Mouse (Mus musculus) B cell, adult 2 months (primary cell): ENCODE results near the gene Clec16a.

Experiments
- DNase-seq, 2 experiments: peaks; one replicate each; pipeline ENCODE4 v3.0.0; 2022

The Clec16a gene

GRCm38 (mm10) chr16:10651804-10652203 is 106.7 kb downstream of the Clec16a start:
- DNase-seq: no peak

GRCm38 (mm10) chr16:10652935-10653334 is 107.8 kb downstream of the Clec16a start:
- no peak for DNase-seq

- no peak for DNase-seq
Measured at GRCm38 (mm10) chr16:10655236-10655635, 110.1 kb downstream of the Clec16a start.

GRCm38 (mm10) chr16:10655926-10656325 is 110.8 kb downstream of the Clec16a start:
- DNase-seq: no peak

DNA sequence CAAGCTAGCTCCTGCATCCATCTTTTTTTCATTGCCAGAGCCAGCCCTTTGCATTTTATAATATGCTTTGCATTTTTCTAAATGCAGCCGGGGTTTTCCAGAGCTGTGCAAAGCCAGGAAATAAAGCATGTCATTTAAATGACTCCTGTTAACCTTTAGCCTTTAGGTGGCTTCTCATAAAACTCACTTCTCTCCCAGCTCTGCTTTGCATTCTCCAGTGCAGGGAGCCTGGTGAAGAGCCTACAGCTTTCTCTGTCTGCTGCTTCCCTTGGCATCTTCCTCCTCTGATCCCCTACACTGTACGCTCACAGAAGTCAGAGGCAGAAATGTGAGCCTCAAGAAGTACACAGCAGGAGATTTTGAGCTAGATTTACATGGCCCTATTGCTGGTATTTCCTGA is 111.3 kb downstream of the Clec16a start:
- DNase-seq: no peak

- no peak for DNase-seq
Measured at GRCm38 (mm10) chr16:10656939-10657338, 111.8 kb downstream of the Clec16a start.

DNA sequence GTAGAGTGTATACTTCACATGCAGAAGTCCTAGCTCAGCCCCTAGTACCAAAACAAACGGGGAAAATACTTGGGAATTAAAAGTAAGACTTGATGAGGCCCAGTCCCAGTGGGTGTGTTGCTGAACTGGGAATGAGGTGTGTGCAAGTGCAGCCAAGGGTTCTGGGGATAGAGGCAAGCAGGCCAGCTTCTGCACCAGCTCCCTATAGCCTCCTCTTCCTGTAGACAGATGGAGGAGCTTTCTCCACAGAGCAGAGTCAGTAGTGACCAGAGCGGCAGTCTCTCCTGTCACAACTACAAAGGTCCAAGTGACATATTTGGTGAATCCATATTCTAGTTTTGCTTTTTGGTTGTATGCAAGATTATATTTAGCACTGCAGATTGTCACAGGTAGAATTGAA is 114.1 kb downstream of the Clec16a start:
- DNase-seq: no peak

DNA sequence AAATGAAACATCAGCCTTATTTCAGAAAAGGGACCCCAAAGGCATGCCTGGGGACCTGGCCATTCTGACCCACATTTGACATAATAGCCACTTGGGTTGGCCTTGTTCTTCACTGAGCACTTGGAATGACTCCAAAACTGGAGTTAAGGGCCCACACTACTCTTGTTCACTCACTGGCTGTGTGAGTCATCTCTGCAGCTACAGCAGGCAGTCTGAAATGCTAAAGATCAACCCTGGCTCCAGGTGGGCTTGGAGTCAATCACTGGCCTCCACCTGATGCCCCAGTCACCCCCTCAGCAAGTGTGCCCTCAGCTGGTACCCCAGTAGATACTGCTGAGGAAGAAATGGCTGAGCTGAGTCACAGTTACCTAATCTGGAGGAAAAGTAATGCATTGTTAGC is 115.4 kb downstream of the Clec16a start:
- DNase-seq: no peak

GRCm38 (mm10) chr16:10661385-10661784 is 116.2 kb downstream of the Clec16a start:
- no peak for DNase-seq

DNA sequence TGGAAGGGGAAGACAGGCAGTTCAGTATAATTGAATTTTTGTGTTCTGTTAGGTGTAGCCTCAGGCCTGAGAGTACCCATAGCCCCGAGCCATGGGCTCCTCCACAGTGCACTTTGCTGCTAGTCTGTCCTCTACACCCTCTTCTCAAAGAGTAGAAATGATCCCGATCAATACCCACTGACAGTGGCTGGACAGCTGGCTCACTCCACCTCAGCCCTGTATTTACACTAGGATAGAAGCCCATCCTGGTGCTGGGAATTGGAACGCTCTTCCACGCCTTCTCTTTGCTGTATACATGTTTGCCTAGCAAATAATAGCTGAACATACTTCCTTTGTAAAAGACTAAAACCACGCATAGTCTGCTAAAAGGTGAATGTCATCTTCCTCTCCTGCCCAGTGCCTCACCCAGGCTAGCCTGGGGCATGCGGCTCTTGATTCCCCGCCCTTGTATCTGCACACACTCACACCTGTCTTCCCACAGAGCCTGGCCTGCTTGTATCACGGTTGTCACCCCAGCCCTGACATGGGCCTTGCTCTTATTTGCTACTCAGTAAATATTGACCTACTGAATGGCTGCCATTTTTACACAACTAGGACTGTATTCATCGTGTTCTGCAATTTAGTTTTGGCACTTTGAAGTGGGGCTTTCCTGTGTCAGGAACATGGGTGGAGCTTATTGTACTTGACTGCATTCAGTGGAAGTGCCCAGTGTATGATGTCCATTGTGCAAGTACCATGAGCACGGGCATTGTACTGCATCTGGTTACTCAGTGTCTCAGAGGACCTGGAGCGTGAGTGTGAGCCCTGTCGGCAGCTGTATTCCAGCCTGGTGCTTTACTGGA is 119.0 kb downstream of the Clec16a start:
- DNase-seq: no peak

- peak; percentile 30 to 41 for DNase-seq
Measured at GRCm38 (mm10) chr16:10664921-10665894, 120.1 kb downstream of the Clec16a start.

DNA sequence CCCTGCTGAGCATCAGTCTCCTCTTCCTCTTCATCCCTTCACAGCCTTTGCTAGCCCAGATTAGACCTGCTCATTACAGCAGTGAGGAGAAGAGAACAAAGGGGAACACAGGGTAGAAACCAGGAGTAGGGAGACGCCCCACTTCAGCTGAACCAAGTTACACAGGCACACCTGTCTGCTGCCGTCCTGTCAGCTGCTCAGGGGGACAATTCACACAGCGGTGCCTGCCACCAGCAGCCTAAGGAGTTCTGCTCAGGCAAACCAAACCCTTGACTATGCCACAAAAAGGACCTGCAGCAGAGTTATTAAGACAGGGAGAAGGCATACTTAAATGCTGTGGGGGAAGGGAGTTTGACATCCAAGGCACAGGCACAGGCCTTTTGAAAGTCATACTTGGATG is 121.6 kb downstream of the Clec16a start:
- DNase-seq: no peak

- no peak for DNase-seq
Measured at GRCm38 (mm10) chr16:10668453-10668852, 123.3 kb downstream of the Clec16a start.

- no peak for DNase-seq
Measured at GRCm38 (mm10) chr16:10668991-10669703, 124.0 kb downstream of the Clec16a start.

DNA sequence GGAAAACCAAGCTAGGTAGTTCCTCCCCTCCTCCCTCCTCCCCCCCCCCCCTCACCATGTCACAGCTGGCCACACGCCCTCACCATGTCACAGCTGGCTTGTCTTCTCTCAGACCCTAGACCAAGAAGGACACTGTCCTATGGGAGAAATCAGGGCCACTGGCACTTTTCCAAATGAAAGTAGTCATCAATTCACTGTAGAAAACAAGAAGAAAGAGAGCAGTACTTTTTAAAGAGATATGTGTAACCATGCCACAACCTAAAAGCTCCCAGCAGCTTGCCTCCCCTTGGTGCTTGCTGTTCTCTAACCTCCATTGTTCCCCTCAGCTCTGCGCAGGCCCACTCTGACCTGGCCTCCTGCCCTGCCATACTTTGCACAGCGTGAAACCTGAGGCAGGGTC is 124.8 kb downstream of the Clec16a start:
- DNase-seq: no peak

GRCm38 (mm10) chr16:10672490-10672889 is 127.4 kb downstream of the Clec16a start:
- no peak for DNase-seq

GRCm38 (mm10) chr16:10674020-10674419 is 128.9 kb downstream of the Clec16a start:
- no peak for DNase-seq

GRCm38 (mm10) chr16:10674957-10675356 is 129.8 kb downstream of the Clec16a start:
- no peak for DNase-seq

GRCm38 (mm10) chr16:10675612-10676011 is 130.5 kb downstream of the Clec16a start:
- DNase-seq: no peak

GRCm38 (mm10) chr16:10676461-10677066 is 131.4 kb downstream of the Clec16a start:
- DNase-seq: no peak

DNA sequence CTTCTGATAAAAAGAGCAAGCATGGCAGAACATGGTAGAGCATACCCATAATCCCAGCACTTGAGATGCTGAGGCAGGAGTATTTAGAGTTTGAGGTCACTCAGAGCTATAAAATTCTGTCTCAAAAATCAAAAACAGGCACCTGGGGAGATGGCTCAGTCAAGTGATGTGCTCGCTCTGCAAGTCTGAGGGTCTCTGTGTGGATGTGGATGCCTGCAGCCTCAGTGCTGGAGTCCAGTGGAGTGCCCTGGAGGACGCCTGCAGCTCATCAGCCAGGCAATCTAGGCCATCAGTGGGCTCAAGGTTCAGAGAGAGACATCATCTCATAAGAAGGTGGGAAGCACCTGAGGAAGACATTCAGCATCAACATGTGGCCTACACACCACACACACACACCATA is 137.4 kb downstream of the Clec16a start:
- no peak for DNase-seq

DNA sequence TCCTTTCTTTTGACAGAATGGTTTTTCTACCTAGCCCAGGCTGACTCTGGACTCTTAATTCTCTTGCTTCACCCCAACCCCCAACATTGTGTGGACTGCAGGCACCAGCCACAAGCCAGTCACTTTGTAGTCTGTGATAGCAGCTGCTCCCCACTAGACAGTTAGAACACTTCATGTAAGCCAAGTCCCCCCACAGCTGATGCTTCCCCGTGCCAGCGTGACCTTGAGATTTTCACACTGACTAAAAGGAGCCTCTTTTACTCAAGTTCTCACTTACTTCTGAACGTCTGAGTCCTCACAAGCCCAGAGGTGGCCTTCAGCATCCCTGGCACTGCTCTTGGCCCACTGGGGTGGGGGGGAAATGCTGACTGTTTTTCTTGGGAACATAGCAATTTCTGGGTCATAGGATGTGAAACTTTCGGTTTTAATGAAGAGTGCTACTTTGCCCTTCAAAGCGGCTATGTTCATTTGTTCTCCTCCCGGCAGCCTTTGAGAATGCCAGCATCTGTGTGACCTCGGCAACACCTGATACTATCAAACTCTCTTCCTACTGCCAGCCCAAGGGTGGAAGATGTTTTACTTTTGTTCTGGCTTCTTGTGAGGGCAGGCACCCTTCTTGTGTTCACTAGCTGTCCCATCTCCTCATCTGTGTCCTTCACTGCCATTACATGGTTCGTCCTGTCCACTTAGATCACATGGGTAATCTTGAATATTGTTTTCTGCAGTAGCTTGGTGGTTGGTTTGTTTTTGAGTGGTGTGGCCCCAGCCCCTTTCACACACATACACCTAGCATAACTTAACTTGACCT is 138.3 kb downstream of the Clec16a start:
- no peak for DNase-seq
